Mouse (Mus musculus): Measurements from ENCODE around the gene Atp1b2.

GRCm38 (mm10) chr11:69581814-69582213, 23.9 kb downstream of the Atp1b2 start:
- TF ChIP-seq CTCF (IDR thresholded peaks at IDR 0.05; ENCODE audit: low read depth) (no peak), EP300 (IDR thresholded peaks at IDR 0.05; ENCODE audit: low read depth) (no peak)
